Mouse (Mus musculus): ENCODE measurements at regions not wholly inside any gene's neighbourhood (a gene's known extent, or its start where the extent isn't known, plus 50 kb on each side); places are given as distances from the start of the nearest gene placed in this dataset.

GRCm38 (mm10) chr10:125467503-125467902 lies 78.2 kb upstream of the Slc16a7 start:
- no peak for DNase-seq

- no peak for DNase-seq
These were observed 99.1 kb upstream of the Slc16a7 start for GRCm38 (mm10) chr10:125488350-125488749.

GRCm38 (mm10) chr10:125490395-125490794 lies 101.1 kb upstream of the Slc16a7 start:
- DNase-seq, result no peak

DNA sequence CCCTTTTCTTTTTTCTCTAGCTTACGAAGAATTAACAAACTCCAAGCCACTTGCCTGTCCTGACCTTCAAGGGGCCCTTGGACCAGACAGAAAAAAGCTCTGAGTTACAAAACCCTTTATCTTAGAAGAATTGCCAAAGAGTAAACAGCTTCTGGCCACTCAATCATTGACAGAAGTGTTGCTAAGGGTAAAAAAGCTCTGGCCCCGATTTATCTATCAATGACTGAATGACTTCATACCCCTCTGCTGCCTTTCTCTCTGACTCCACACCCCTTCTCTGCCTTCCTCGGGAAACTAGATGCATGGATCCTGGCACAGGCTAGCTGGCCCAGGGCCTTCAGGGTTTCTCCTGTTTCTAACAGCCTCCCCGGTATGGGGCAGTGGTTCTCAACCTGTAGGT lies 105.2 kb upstream of the Slc16a7 start:
- DNase-seq, result no peak

DNA sequence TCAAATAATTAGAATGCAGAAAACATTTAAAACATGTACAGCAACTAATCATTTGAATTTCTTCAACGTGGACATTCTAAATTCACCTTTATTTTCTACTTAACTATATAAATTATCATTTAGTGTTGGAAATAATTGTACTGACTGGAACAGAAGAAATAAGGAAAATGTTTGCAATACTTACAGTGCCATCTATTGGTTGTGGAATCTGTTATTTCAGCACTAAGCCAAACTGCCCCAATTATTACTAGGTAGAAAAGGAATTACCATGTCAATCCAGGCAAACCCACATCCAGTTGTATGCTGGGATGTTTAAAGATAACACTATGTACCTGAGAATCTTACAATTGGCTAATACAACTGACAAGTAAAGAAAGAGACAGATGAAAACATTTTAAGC lies 109.1 kb upstream of the Slc16a7 start:
- no peak for DNase-seq

DNA sequence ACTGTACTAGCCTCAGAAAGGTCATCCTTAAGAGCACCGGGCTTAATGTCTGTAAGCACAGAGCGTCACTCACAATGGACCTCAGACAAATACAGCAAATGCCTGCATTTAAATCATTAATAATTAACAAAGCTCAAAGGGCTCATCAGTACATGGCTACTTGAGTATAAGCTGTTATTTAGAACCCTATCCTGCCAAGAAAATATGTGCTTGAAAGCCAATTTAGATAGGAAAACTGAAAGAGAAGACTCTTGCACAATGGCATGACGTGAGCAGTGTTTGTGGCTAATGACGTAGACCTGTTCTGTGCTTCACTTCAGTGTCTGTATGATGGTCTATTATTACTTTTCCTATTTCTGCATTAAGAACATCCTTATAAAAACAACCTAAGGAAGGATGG lies 111.1 kb upstream of the Slc16a7 start:
- DNase-seq, result no peak

GRCm38 (mm10) chr10:125515026-125515425 lies 125.8 kb upstream of the Slc16a7 start:
- DNase-seq, result no peak

GRCm38 (mm10) chr10:125530876-125531275 lies 141.6 kb upstream of the Slc16a7 start:
- no peak for DNase-seq

DNA sequence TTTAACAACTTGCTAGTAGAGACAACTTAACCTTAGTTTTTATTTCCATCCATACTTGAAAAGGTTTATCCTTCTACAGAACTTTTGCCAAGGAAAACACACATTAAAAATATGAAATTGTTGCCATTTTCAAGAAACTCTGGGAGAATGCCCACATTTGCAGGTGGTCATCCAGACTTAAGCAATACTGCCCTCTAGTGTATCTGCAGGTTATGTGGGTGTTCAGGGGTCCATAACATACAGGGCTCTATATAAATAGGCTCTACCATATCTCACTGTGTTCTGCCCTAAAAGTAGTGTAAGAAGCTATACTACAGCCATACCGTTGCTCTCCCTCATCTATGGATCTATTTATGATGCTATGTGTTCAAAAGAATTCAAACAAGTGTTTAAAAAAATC lies 149.1 kb upstream of the Slc16a7 start:
- no peak for DNase-seq

- DNase-seq, result no peak
These were observed 197.4 kb upstream of the Slc16a7 start for GRCm38 (mm10) chr10:125586489-125587147.

DNA sequence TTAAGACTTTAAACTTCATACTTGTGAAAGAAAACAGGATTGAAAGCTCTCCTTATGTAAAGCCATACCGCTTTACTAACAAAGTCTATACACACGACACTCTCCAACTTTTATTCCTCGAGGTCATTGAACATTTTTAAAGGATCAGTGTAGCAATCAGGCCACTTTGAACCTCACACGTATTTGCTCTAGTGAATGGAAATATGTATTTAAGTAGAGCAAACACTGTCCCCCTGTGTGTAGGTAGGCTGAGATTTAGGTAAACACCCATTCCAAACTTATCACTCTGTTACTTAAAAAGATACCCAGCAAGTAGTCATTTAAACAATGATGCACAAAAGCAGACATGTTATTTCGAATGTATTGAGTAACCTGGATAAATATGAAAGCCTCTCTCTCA lies 203.7 kb upstream of the Slc16a7 start:
- DNase-seq, result no peak

GRCm38 (mm10) chr10:125607787-125608617 lies 218.7 kb upstream of the Slc16a7 start:
- DNase-seq, result no peak

- DNase-seq, result no peak
These were observed 221.1 kb upstream of the Slc16a7 start for GRCm38 (mm10) chr10:125610353-125610752.

DNA sequence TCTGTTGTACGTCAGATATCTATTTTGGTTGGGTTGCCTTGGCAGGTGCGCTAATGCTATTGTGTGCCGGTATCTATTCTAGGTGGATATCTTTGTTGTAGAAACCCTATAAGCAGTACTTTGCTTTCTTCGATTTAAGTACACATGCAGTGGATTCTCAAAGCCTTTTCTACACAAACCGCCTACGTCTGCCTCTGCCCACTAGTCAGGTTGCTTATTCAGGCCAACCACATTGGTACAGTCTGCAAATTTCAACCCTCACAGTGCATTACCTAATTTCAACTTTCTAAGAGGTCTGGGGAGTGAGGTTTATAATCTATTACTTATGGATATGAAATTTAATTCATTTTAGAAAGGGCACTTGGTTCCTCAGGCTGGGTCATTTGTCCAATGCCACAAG lies 223.5 kb upstream of the Slc16a7 start:
- no peak for DNase-seq

GRCm38 (mm10) chr10:125621376-125621775 lies 232.1 kb upstream of the Slc16a7 start:
- no peak for DNase-seq

DNA sequence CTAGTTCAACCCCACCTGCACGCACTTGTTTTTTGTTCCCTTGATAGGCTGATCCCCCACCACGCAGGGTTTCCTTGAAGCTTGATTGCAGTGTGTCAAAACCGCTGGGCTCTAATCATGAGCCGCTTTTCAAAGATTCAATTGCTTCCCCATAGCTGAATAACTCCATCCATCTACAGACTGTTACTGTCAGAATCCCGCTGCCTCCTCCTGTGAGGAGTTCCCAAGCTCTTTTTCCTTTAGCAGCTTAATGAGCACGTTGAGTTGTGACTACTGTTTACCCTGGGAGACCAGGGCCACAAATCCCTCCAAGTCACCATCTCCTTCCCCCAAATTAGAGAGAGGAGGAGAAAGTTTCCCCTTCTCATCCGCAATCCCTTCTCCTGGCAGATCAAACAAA lies 234.6 kb upstream of the Slc16a7 start:
- DNase-seq, result no peak

- no peak for DNase-seq
These were observed 278.6 kb upstream of the Slc16a7 start for GRCm38 (mm10) chr10:125667906-125668305.

DNA sequence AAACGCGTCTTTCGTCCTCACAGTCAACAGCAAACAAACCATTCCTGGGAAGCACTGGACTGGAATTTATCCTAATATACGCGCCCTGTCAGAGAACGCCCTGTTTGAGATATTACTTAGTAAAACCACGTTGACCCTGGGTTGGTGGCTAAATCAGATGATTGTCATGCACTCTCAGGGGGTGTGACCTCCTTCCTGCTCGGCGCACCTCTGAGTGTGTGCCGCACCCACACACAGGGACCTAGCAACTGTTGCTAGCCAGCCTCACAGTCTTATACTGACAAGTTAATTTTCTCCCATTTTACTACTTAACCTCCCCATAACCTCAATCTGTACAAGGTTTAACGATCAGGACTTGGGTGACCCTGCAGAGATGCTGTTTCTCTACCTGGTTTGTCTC lies 284.4 kb upstream of the Slc16a7 start:
- DNase-seq, result no peak

GRCm38 (mm10) chr10:125679644-125680043 lies 286.3 kb upstream of the Lrig3 start:
- no peak for DNase-seq

GRCm38 (mm10) chr10:125685130-125685529 lies 280.8 kb upstream of the Lrig3 start:
- DNase-seq, result no peak

- no peak for DNase-seq
These were observed 272.5 kb upstream of the Lrig3 start for GRCm38 (mm10) chr10:125693505-125693904.

- DNase-seq, result no peak
These were observed 269.8 kb upstream of the Lrig3 start for GRCm38 (mm10) chr10:125696159-125696558.

DNA sequence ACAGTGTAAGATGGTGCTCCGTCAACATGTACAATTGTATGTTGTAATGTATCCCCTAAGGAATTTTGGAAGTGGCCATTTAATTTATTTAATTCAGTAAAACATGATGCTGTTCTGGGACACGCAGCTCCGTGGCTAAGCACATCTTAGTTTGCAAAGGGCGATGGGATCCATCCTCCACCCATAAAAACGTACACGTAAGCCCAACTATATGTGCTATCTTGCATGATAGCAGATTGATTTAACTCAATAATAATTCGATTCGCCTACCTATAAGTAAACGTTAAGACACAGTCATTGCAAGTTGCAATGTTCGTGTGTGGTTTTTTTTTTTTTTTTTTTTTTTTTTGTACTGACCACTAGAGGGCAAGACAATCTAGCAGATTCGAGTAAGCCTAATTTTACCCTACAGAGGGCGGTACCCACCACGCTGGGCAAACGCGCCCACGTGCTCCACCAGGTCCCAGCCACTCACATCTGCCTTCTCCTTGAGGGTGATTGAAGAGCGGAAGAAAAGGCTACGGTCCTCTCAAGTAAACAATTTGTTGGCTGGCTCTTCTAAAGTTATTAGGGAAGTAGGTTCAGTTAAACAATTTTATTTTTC lies 240.8 kb upstream of the Lrig3 start:
- peak; percentile 57 for DNase-seq

- DNase-seq, result no peak
These were observed 240.3 kb upstream of the Lrig3 start for GRCm38 (mm10) chr10:125725681-125726139.

All from right cerebral cortex, postnatal 14 days (tissue).